33 mouse cellular contexts compared by ENCODE assay signal in the genomic region with DNA sequence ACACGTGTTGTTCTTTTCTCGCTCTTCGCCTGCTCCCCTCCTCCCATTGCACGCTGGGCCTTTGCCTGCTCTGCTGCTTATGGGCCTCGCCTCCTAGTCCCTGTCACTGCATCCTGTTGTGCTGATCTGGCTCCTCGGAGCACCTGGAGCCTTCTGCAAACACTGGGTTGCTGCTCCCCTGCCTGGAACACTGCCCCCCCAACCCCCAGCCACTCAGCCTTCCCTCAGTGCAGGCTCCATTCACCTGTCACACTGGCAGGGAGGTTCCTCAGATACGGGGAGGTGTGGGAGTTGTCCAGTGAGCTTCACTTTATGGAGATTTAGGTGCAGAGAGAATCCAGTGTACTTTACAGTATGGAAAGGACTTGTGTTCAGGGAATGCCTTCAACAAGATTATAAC.
"Had no signal": no experiment of that assay in that cellular context is flagged by ENCODE, and none has a peak within 500 bp of the region (broad histone marks: within the 10 kb centered on the region; RNA-seq: fewer than 3 reads in every experiment).

No protein-coding gene starts in this region.

- H3K4me3 ChIP-seq: limb, embryonic 10.5 days; limb, embryonic 12.5 days; limb, embryonic 13.5 days; limb, embryonic 15.5 days; liver, embryonic 12.5 days; liver, embryonic 13.5 days; liver, embryonic 15.5 days; lung, embryonic 15.5 days; megakaryocyte, embryonic 14.5 days; midbrain, embryonic 10.5 days; midbrain, embryonic 12.5 days; midbrain, embryonic 13.5 days; midbrain, embryonic 15.5 days; myocyte; neural tube, embryonic 12.5 days; neural tube, embryonic 13.5 days had no signal

- DNase-seq: left cerebral cortex, postnatal 4 days; liver; liver, embryonic 13.5 days; liver, postnatal 0 days; lung, adult 18-20 months; lung, adult 2 months; lung, embryonic 14.5 days; lung, postnatal 10 days; lung, postnatal 14 days; lung, postnatal 36 days; lung, postnatal 4 days; midbrain, embryonic 14.5 days had no signal

- H3K27ac ChIP-seq: limb, embryonic 10.5 days; limb, embryonic 13.5 days; limb, embryonic 15.5 days; liver, embryonic 12.5 days; liver, embryonic 13.5 days; liver, embryonic 14.5 days; liver, embryonic 15.5 days; lung, embryonic 15.5 days; macrophage; midbrain, embryonic 10.5 days; midbrain, embryonic 12.5 days; midbrain, embryonic 13.5 days; midbrain, embryonic 15.5 days; neural tube, embryonic 12.5 days; neural tube, embryonic 13.5 days had no signal

- H3K4me1 ChIP-seq: limb, embryonic 10.5 days; liver, embryonic 12.5 days; liver, embryonic 13.5 days; liver, embryonic 15.5 days; lung, embryonic 15.5 days; midbrain, embryonic 10.5 days; midbrain, embryonic 12.5 days; midbrain, embryonic 13.5 days; midbrain, embryonic 15.5 days; neural tube, embryonic 12.5 days; neural tube, embryonic 13.5 days had no signal

- H3K9me3 ChIP-seq: limb, embryonic 10.5 days; limb, embryonic 12.5 days; limb, embryonic 13.5 days; limb, embryonic 15.5 days; liver, embryonic 12.5 days; liver, embryonic 13.5 days; liver, embryonic 15.5 days; lung, embryonic 15.5 days; megakaryocyte, embryonic 14.5 days; midbrain, embryonic 10.5 days; midbrain, embryonic 12.5 days; midbrain, embryonic 13.5 days; midbrain, embryonic 15.5 days; neural tube, embryonic 12.5 days; neural tube, embryonic 13.5 days had no signal

- ATAC-seq: liver, embryonic 12.5 days; liver, postnatal 0 days; lung, postnatal 0 days; midbrain, embryonic 13.5 days; midbrain, embryonic 15.5 days; midbrain, embryonic 16.5 days had no signal

- H3K4me2 ChIP-seq: limb, embryonic 12.5 days; limb, embryonic 13.5 days; limb, embryonic 15.5 days; liver, embryonic 11.5 days; liver, embryonic 12.5 days; liver, embryonic 13.5 days; liver, embryonic 15.5 days; lung, embryonic 14.5 days; lung, embryonic 15.5 days; midbrain, embryonic 11.5 days; midbrain, embryonic 12.5 days; midbrain, embryonic 13.5 days; midbrain, embryonic 15.5 days; neural tube, embryonic 12.5 days; neural tube, embryonic 13.5 days had no signal

- H3K27me3 ChIP-seq: limb, embryonic 12.5 days; limb, embryonic 13.5 days; limb, embryonic 15.5 days; liver, embryonic 12.5 days; liver, embryonic 13.5 days; liver, embryonic 15.5 days; lung, embryonic 15.5 days; megakaryocyte, embryonic 14.5 days; midbrain, embryonic 12.5 days; midbrain, embryonic 13.5 days; midbrain, embryonic 15.5 days; neural tube, embryonic 12.5 days; neural tube, embryonic 13.5 days had no signal

- H3K9ac ChIP-seq: limb, embryonic 12.5 days; limb, embryonic 13.5 days; limb, embryonic 15.5 days; liver, embryonic 12.5 days; liver, embryonic 13.5 days; liver, embryonic 14.5 days; liver, embryonic 15.5 days; liver, postnatal 0 days; lung, embryonic 14.5 days; lung, embryonic 15.5 days; midbrain, embryonic 12.5 days; midbrain, embryonic 13.5 days; midbrain, embryonic 15.5 days; neural tube, embryonic 12.5 days; neural tube, embryonic 13.5 days had no signal
